ENCODE assay signal across 11 mouse cellular contexts in genomic region chr11:93829327-93829679, GRCm38 (mm10). TPM values are rescaled to one million over a fixed set of nuclear protein-coding genes. Genes with fewer than 3 reads are reported as not detected.
DNase-seq lines count a peak whose midpoint lies in the region; ATAC-seq and TF ChIP-seq lines count a peak whose summit lies in the region.
"Had no signal": no experiment of that assay in that cellular context is flagged by ENCODE, and none has a peak within 500 bp of the region (broad histone marks: within the 10 kb centered on the region; RNA-seq: fewer than 3 reads in every experiment).

No protein-coding gene starts in this region.

- TF ChIP-seq POLR2A in thymus, adult 2 months (IDR thresholded peaks at IDR 0.05; ENCODE audit: control insufficient read depth, extremely low read depth, insufficient read depth, low read length, poor library complexity) = no peak

- intact Hi-C loops in left cerebral cortex, postnatal 10 days (cut with DNase I) = no loop called here
- intact Hi-C loops in left cerebral cortex, postnatal 36 days (cut with DNase I) = no loop called here
- intact Hi-C loops in heart, postnatal 14 days (cut with DNase I) = no loop called here

- peak; percentile 63 to 64 for DNase-seq in left cerebral cortex, postnatal 10 days (ENCODE audit: extremely low spot score in 1 of 2, low spot score in 2 of 2)
- DNase-seq in left cerebral cortex, postnatal 36 days (ENCODE audit: low spot score in 2 of 2) = no peak
- peak; percentile 67 to 72 for DNase-seq in layer of hippocampus, postnatal 10 days (ENCODE audit: low spot score in 2 of 2)
- DNase-seq in retina, postnatal 1 day = peak; percentile 53
- no peak for DNase-seq in heart, postnatal 14 days
- no peak for DNase-seq in heart, adult 9 months (ENCODE audit: low spot score in 2 of 2)
- no peak for DNase-seq in thymus, adult 2 months

- no peaks in the 10 kb centered on the region for H3K36me3 ChIP-seq in forebrain, embryonic 15.5 days
- no peaks in the 10 kb centered on the region for H3K36me3 ChIP-seq in thymus, adult 2 months (ENCODE audit: control insufficient read depth, insufficient read depth, low read length)

- WGBS in forebrain, embryonic 15.5 days = 14% methylated on average over 6 of the region's 6 CpGs
- WGBS in thymus, adult 2 months = 92% methylated on average over 6 of the region's 6 CpGs

- ATAC-seq in forebrain, embryonic 15.5 days (replicated peaks) = peak; percentile 97
- ATAC-seq: intestine, embryonic 16.5 days had no signal

- no peaks in the 10 kb centered on the region for H3K27me3 ChIP-seq in forebrain, embryonic 15.5 days
- no peaks in the 10 kb centered on the region for H3K27me3 ChIP-seq in thymus, adult 2 months (ENCODE audit: control insufficient read depth, insufficient read depth, low read length)

- H3K4me3 ChIP-seq in forebrain, embryonic 15.5 days = no peak overlapping the region
- no peak overlapping the region for H3K4me3 ChIP-seq in thymus, adult 2 months (ENCODE audit: control insufficient read depth, insufficient read depth, low read length)
- H3K4me3 ChIP-seq: left cerebral cortex, adult 2 months had no signal

- peak overlapping the region; percentile 28 for H3K4me2 ChIP-seq in forebrain, embryonic 15.5 days (replicated peaks)
- H3K4me2 ChIP-seq: heart, embryonic 11.5 days had no signal

- H3K4me1 ChIP-seq in forebrain, embryonic 15.5 days = peaks cover 22% of the 10 kb centered on the region
- no peaks in the 10 kb centered on the region for H3K4me1 ChIP-seq in thymus, adult 2 months (replicated peaks; ENCODE audit: control insufficient read depth, insufficient read depth, low read length)

- no peak for TF ChIP-seq CTCF in thymus, adult 2 months (IDR thresholded peaks at IDR 0.05; ENCODE audit: borderline replicate concordance, control insufficient read depth, extremely low read depth, insufficient read depth, low read length, poor library complexity)

- peak overlapping the region; percentile 87 for H3K27ac ChIP-seq in forebrain, embryonic 15.5 days (replicated peaks)
- no peak overlapping the region for H3K27ac ChIP-seq in thymus, adult 2 months (ENCODE audit: control insufficient read depth, insufficient read depth, low read length)
- H3K27ac ChIP-seq: left cerebral cortex, adult 2 months had no signal

- no peaks in the 10 kb centered on the region for H3K9me3 ChIP-seq in forebrain, embryonic 15.5 days

- H3K9ac ChIP-seq in forebrain, embryonic 15.5 days (replicated peaks) = no peak overlapping the region

RNA-seq across cellular contexts. Expression of gene Utp18, which starts 56.3 kb away (rescaled TPM):
- total RNA-seq in left cerebral cortex, postnatal 10 days (2021) = 10 to 100 TPM; 28.4 to 28.8 TPM
- 10 to 100 TPM; 23.5 to 24.1 TPM for total RNA-seq in left cerebral cortex, postnatal 36 days (2021)
- 34.0 and 37.7 TPM in 2 replicates for polyA plus RNA-seq in forebrain, embryonic 15.5 days (2015; fragmentation: Nextera tagmentation; extraction: Ambion mirVana)
- 10 to 100 TPM; 29.2 to 30.2 TPM for total RNA-seq in layer of hippocampus, postnatal 10 days (2021)
- 10 to 100 TPM in 1 of 2 experiments, 1 to 10 TPM in 1; 8.8 to 10.9 TPM for total RNA-seq in heart, postnatal 14 days (2021)
- polyA plus RNA-seq in thymus, adult 2 months (2012; rRNA removed) = 7.5 and 7.8 TPM in 2 replicates

RNA-seq across cellular contexts. Expression of gene Mbtd1, which starts 56.3 kb away (rescaled TPM):
- 10 to 100 TPM; 29.2 to 34.1 TPM for total RNA-seq in left cerebral cortex, postnatal 10 days (2021)
- 10 to 100 TPM; 31.9 to 40.4 TPM for total RNA-seq in left cerebral cortex, postnatal 36 days (2021)
- polyA plus RNA-seq in forebrain, embryonic 15.5 days (2015; fragmentation: Nextera tagmentation; extraction: Ambion mirVana) = 38.5 and 43.8 TPM in 2 replicates
- total RNA-seq in layer of hippocampus, postnatal 10 days (2021) = 10 to 100 TPM; 35.4 to 41.0 TPM
- 10 to 100 TPM; 25.4 to 26.6 TPM for total RNA-seq in heart, postnatal 14 days (2021)
- 17.1 and 17.4 TPM in 2 replicates for polyA plus RNA-seq in thymus, adult 2 months (2012; rRNA removed)

Comparison
In these comparisons a context has a peak if more than half of its experiments do, and no peak if none do; other contexts are left out.
1. DNase-seq: peak in left cerebral cortex, postnatal 10 days (2 of 2), layer of hippocampus, postnatal 10 days (2 of 2) and retina, postnatal 1 day (single experiment); none in left cerebral cortex, postnatal 36 days (0 of 2), heart, postnatal 14 days (0 of 2), heart, adult 9 months (0 of 2) and thymus, adult 2 months (single experiment).